Mouse (Mus musculus) bone marrow, adult 2 months (tissue): ENCODE measurements at regions not wholly inside any gene's neighbourhood (a gene's known extent, or its start where the extent isn't known, plus 50 kb on each side); places are given as distances from the start of the nearest gene placed in this dataset.

Experiments used
- CTCF ChIP-seq: fragments of 200-500 bp; IDR thresholded peaks from 2 replicates; pipeline ENCODE4 v1.5.1; 2011; ENCODE audit warnings: low read length, control low read depth; ENCODE audit not compliant: control insufficient read depth, insufficient read depth
- POLR2A ChIP-seq: fragments of 200-500 bp; IDR thresholded peaks from 2 replicates; pipeline ENCODE4 v1.6.1; 2011; ENCODE audit warnings: low read depth, mild to moderate bottlenecking, control low read depth, low read length, borderline replicate concordance; ENCODE audit not compliant: control insufficient read depth

GRCm38 (mm10) chr16:30709975-30710374 lies 110.5 kb downstream of the Fam43a start:
- TF ChIP-seq POLR2A, result no peak
- no peak for TF ChIP-seq CTCF
